ENCODE assay signal across 23 mouse cellular contexts in the genomic region with DNA sequence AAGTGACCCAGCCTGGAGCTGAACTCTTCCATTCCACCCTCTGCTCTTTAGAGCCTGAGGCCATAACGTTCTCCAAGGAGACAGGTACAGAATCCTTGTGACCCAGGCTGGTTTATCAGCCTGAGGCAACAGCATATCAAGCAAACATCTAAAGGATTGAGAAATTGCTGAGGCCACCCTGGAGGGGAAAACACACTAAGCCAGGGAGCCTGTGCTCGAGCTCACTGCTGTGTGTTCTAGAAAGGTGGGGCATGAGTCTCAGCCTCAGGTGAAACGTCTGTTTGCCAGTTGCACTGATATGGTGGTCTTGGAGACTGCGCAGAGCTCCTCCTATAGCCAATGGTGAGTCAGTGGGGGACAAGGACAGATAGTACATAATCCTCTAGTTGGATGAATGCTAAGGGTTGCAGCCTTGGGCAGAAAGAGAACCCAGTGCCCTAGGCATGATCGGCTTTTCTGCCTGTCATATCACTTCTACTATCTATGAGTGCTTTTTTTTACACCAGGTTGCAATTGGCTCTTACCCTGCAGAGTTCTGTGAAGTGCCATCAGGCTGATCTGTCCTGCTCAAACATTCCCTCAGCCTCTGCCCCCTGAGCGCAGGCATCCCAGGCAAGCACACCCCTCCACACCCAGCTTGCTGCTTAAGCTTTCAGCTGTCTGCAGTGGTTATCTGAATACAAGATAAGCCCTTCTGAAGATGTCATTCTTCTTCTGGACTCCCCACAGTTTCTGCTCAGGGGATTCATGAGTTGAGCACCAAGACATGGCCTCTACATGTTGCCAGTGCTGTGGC. TPM values are rescaled to one million over a fixed set of nuclear protein-coding genes. Genes with fewer than 3 reads are reported as not detected.
"Had no signal": no experiment of that assay in that cellular context is flagged by ENCODE, and none has a peak within 500 bp of the region (broad histone marks: within the 10 kb centered on the region; RNA-seq: fewer than 3 reads in every experiment).

No protein-coding gene starts in this region.

- H3K4me2 ChIP-seq: lung, embryonic 15.5 days; midbrain, embryonic 11.5 days; midbrain, embryonic 15.5 days; neural tube, embryonic 12.5 days; stomach, embryonic 15.5 days had no signal

- DNase-seq: lung, adult 2 months; lung, postnatal 14 days; lung, postnatal 36 days; right cerebral cortex, postnatal 14 days; thymus, adult 18-20 months; thymus, postnatal 14 days; thymus, postnatal 36 days had no signal

- ATAC-seq: lung, postnatal 0 days; midbrain, embryonic 15.5 days had no signal

- H3K36me3 ChIP-seq: lung, embryonic 15.5 days; midbrain, embryonic 15.5 days; neural tube, embryonic 12.5 days; stomach, embryonic 15.5 days had no signal

- H3K4me1 ChIP-seq: megakaryocyte, embryonic 14.5 days; midbrain, embryonic 15.5 days; neural tube, embryonic 12.5 days; stomach, embryonic 15.5 days had no signal

- H3K9me3 ChIP-seq: lung, embryonic 15.5 days; megakaryocyte, embryonic 14.5 days; midbrain, embryonic 15.5 days; neural tube, embryonic 12.5 days; stomach, embryonic 15.5 days had no signal

- H3K9ac ChIP-seq: lung, embryonic 15.5 days; midbrain, embryonic 15.5 days; neural tube, embryonic 12.5 days; stomach, embryonic 15.5 days had no signal

- H3K27me3 ChIP-seq: lung, embryonic 15.5 days; midbrain, embryonic 15.5 days; neural tube, embryonic 12.5 days; stomach, embryonic 15.5 days had no signal

- H3K4me3 ChIP-seq: lung, embryonic 15.5 days; megakaryocyte, embryonic 14.5 days; midbrain, embryonic 15.5 days; neural tube, embryonic 12.5 days; stomach, embryonic 15.5 days had no signal

- H3K27ac ChIP-seq: lung, embryonic 15.5 days; macrophage; midbrain, embryonic 15.5 days; neural tube, embryonic 12.5 days; stomach, embryonic 15.5 days had no signal

RNA-seq across cellular contexts. Expression of gene Gm12845, which starts 10.7 kb away (rescaled TPM):
- total RNA-seq: megakaryocyte progenitor cell, adult 5-6 weeks; midbrain, postnatal 0 days; monocyte, adult 5-6 weeks; neutrophil, adult 5-6 weeks had no signal
- polyA plus RNA-seq: liver, embryonic 16.5 days; lung, adult 2 months; lung, embryonic 15.5 days; lung, postnatal 0 days; macrophage; midbrain, embryonic 11.5 days; midbrain, embryonic 15.5 days; midbrain, postnatal 0 days; neural tube, embryonic 12.5 days; neural tube, embryonic 14.5 days; spleen, adult 2 months; stomach, embryonic 15.5 days; thymus, postnatal 0 days had no signal

RNA-seq across cellular contexts. Expression of gene Klf17, which starts 51.9 kb away (rescaled TPM):
- total RNA-seq: megakaryocyte progenitor cell, adult 5-6 weeks; midbrain, postnatal 0 days; monocyte, adult 5-6 weeks; neutrophil, adult 5-6 weeks had no signal
- polyA plus RNA-seq: liver, embryonic 16.5 days; lung, adult 2 months; lung, embryonic 15.5 days; lung, postnatal 0 days; macrophage; midbrain, embryonic 11.5 days; midbrain, embryonic 15.5 days; midbrain, postnatal 0 days; neural tube, embryonic 12.5 days; neural tube, embryonic 14.5 days; spleen, adult 2 months had no signal
